In genomic region chr19:28683346-28683745, GRCm38 (mm10) we compare ENCODE assay signal across 18 mouse cellular contexts.
"Had no signal": no experiment of that assay in that cellular context is flagged by ENCODE, and none has a peak within 500 bp of the region (broad histone marks: within the 10 kb centered on the region; RNA-seq: fewer than 3 reads in every experiment).

No protein-coding gene starts in this region.

- H3K4me3 ChIP-seq: midbrain, embryonic 10.5 days; midbrain, embryonic 12.5 days; myocyte; neural tube, embryonic 13.5 days; neural tube, embryonic 15.5 days; stomach, embryonic 15.5 days had no signal

- DNase-seq: lung, adult 18-20 months; lung, embryonic 14.5 days; lung, postnatal 10 days; lung, postnatal 4 days; midbrain, embryonic 14.5 days; retina, postnatal 1 day; right cerebral cortex, adult 18-20 months; right cerebral cortex, postnatal 25 days; thymus, adult 2 months; thymus, postnatal 25 days; thymus, postnatal 4 days had no signal

- H3K27ac ChIP-seq: midbrain, embryonic 10.5 days; midbrain, embryonic 12.5 days; neural tube, embryonic 13.5 days; neural tube, embryonic 15.5 days; stomach, embryonic 15.5 days; stomach, postnatal 0 days had no signal

- H3K36me3 ChIP-seq: midbrain, embryonic 10.5 days; midbrain, embryonic 12.5 days; neural tube, embryonic 13.5 days; neural tube, embryonic 15.5 days; stomach, embryonic 15.5 days had no signal

- H3K9ac ChIP-seq: lung, embryonic 14.5 days; midbrain, embryonic 12.5 days; neural tube, embryonic 13.5 days; neural tube, embryonic 15.5 days; stomach, embryonic 15.5 days had no signal
